Mouse (Mus musculus): ENCODE measurements around the gene Taok2.

Taok2 gene

GRCm38 (mm10) chr7:126877239-126877638, 7.3 kb downstream of the Taok2 start:
- DNase-seq (ENCODE audit: extremely low read depth, insufficient read length, low spot score), result no peak

GRCm38 (mm10) chr7:126870520-126870891, 14.0 kb downstream of the Taok2 start:
- no peak for DNase-seq (ENCODE audit: extremely low read depth, insufficient read length, low spot score)

- DNase-seq (ENCODE audit: extremely low read depth, insufficient read length, low spot score), result no peak
Observed at GRCm38 (mm10) chr7:126869780-126870519, 14.6 kb downstream of the Taok2 start.

- no peak for DNase-seq (ENCODE audit: extremely low read depth, insufficient read length, low spot score)
Observed at GRCm38 (mm10) chr7:126868003-126868402, 16.5 kb downstream of the Taok2 start.

GRCm38 (mm10) chr7:126867534-126867933, 17.0 kb downstream of the Taok2 start:
- no peak for DNase-seq (ENCODE audit: extremely low read depth, insufficient read length, low spot score)

- DNase-seq (ENCODE audit: extremely low read depth, insufficient read length, low spot score), result no peak
Observed at GRCm38 (mm10) chr7:126863791-126864190, 20.7 kb downstream of the Taok2 start.

GRCm38 (mm10) chr7:126862147-126862784, 22.2 kb downstream of the Taok2 start, which contains the start of gene Ino80e:
Ino80e (minus strand) TSS chr7:126862377.
- peak; percentile 82 for DNase-seq (ENCODE audit: extremely low read depth, insufficient read length, low spot score)

GRCm38 (mm10) chr7:126861429-126862130, 22.9 kb downstream of the Taok2 start, which contains the start of gene Hirip3:
Hirip3 (plus strand) TSS chr7:126861972.
- peak; percentile 95 for DNase-seq (ENCODE audit: extremely low read depth, insufficient read length, low spot score)

- DNase-seq (ENCODE audit: extremely low read depth, insufficient read length, low spot score), result no peak
Observed at GRCm38 (mm10) chr7:126860987-126861386, 23.5 kb downstream of the Taok2 start.

GRCm38 (mm10) chr7:126856741-126857420, 27.6 kb downstream of the Taok2 start:
- DNase-seq (ENCODE audit: extremely low read depth, insufficient read length, low spot score), result no peak

GRCm38 (mm10) chr7:126855641-126856040, 28.9 kb downstream of the Taok2 start:
- no peak for DNase-seq (ENCODE audit: extremely low read depth, insufficient read length, low spot score)

GRCm38 (mm10) chr7:126853454-126853853, 31.0 kb downstream of the Taok2 start:
- DNase-seq (ENCODE audit: extremely low read depth, insufficient read length, low spot score), result no peak

- DNase-seq (ENCODE audit: extremely low read depth, insufficient read length, low spot score), result no peak
Observed at GRCm38 (mm10) chr7:126851192-126851591, 33.3 kb downstream of the Taok2 start.

GRCm38 (mm10) chr7:126850161-126850560, 34.3 kb downstream of the Taok2 start:
- DNase-seq (ENCODE audit: extremely low read depth, insufficient read length, low spot score), result no peak

GRCm38 (mm10) chr7:126848794-126849193, 35.7 kb downstream of the Taok2 start:
- DNase-seq (ENCODE audit: extremely low read depth, insufficient read length, low spot score), result no peak

GRCm38 (mm10) chr7:126847421-126848398, 36.8 kb downstream of the Taok2 start:
- DNase-seq (ENCODE audit: extremely low read depth, insufficient read length, low spot score), result no peak

- DNase-seq (ENCODE audit: extremely low read depth, insufficient read length, low spot score), result no peak
Observed at GRCm38 (mm10) chr7:126847116-126847420, 37.4 kb downstream of the Taok2 start, which contains the start of gene Doc2a. Doc2a (plus strand) TSS chr7:126847416.

GRCm38 (mm10) chr7:126845516-126845915, 39.0 kb downstream of the Taok2 start:
- DNase-seq (ENCODE audit: extremely low read depth, insufficient read length, low spot score), result no peak

- DNase-seq (ENCODE audit: extremely low read depth, insufficient read length, low spot score), result no peak
Observed at GRCm38 (mm10) chr7:126843276-126843675, 41.2 kb downstream of the Taok2 start.

- no peak for DNase-seq (ENCODE audit: extremely low read depth, insufficient read length, low spot score)
Observed at GRCm38 (mm10) chr7:126833294-126833693, 51.2 kb downstream of the Taok2 start.
